Comparison of ENCODE assay signal across 7 mouse cellular contexts in the genomic region with DNA sequence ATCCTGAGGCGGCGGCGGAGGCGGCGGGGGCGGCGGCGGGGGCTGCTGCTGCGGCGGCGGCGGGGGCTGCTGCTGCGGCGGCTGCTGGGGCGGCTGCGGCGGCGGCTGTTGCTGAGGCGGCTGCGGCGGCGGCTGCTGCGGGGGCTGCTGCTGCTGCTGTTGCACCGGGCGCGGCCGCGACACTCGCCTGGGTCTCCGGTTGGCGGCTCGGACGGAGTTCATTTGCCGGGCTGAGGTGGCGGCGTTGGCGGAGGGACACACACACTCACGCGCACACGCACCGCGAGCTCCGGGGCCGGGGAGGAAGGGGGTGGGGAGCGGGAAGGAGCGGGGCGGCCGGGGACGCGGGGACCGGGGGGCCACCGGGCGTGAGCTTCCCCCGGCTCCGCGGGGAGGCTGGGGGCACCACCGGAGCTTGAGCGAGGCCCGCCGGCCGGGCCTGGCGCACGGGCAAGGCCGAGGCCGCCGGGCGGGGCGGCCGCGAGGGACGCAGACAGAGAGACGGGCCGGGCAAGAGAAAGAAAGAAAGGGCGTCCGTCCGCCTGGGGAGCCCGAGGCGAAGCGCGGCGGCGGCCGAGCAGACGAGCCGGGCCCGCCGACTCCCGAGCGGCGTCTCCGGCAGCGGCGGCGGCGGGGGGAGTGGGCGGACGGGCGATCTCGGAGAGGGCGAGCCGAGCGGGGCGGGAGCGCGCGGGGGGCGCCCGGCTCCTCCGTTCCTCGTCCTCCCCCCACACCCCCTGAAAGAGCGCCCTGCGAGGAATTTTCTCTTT. TPM values are rescaled to one million over a fixed set of nuclear protein-coding genes. Genes with fewer than 3 reads are reported as not detected.
DNase-seq lines count a peak whose midpoint lies in the region; ATAC-seq lines count a peak whose summit lies in the region.

TSS of gene Fbxo11 (minus strand) at position 261 of the 770 bp plus-strand sequence.

- peak; percentile 6 for ATAC-seq in intestine, embryonic 16.5 days
- peak; percentile 15 for ATAC-seq in midbrain, embryonic 14.5 days (ENCODE audit: low FRiP score, low TSS enrichment)

- no peaks in the 10 kb centered on the region for H3K27me3 ChIP-seq in intestine, embryonic 16.5 days (replicated peaks; ENCODE audit: control insufficient read depth, insufficient read depth, low read length)
- no peaks in the 10 kb centered on the region for H3K27me3 ChIP-seq in limb, embryonic 10.5 days (ENCODE audit: low read depth, poor library complexity, severe bottlenecking)
- H3K27me3 ChIP-seq in midbrain, embryonic 14.5 days (ENCODE audit: control insufficient read depth, insufficient read depth, low read length): no peaks in the 10 kb centered on the region

- H3K27ac ChIP-seq in intestine, embryonic 16.5 days (ENCODE audit: low read length): peak within 1 kb of the TSS; percentile 100
- peak within 1 kb of the TSS; percentile 100 for H3K27ac ChIP-seq in limb, embryonic 10.5 days
- H3K27ac ChIP-seq in midbrain, embryonic 14.5 days (replicated peaks; ENCODE audit: low read depth, low read length): peak within 1 kb of the TSS; percentile 100

- no peaks in the 10 kb centered on the region for H3K9me3 ChIP-seq in intestine, embryonic 16.5 days (ENCODE audit: control insufficient read depth, low read length)
- H3K9me3 ChIP-seq in limb, embryonic 10.5 days (replicated peaks): no peaks in the 10 kb centered on the region
- no peaks in the 10 kb centered on the region for H3K9me3 ChIP-seq in midbrain, embryonic 14.5 days (ENCODE audit: control insufficient read depth, low read length)

- peak; percentile 60 for DNase-seq in adrenal gland, postnatal 25 days
- peak; percentile 58 for DNase-seq in embryo, embryonic 9.5 days (ENCODE audit: extremely low spot score)
- no peak for DNase-seq in gonadal fat pad, adult 2 months (ENCODE audit: low read depth)
- DNase-seq in limb, embryonic 10.5 days (ENCODE audit: low spot score): peak; percentile 74
- DNase-seq in midbrain, embryonic 14.5 days: peak; percentile 74
- DNase-seq in spleen, adult 18-20 months: peak; percentile 57 to 66

- under 1% methylated on average over 76 of the region's 112 CpGs for WGBS in intestine, embryonic 16.5 days
- 2% methylated on average over 100 of the region's 112 CpGs for WGBS in limb, embryonic 10.5 days
- WGBS in midbrain, embryonic 14.5 days: under 1% methylated on average over 96 of the region's 112 CpGs

- H3K4me3 ChIP-seq in intestine, embryonic 16.5 days (ENCODE audit: low read length): peak within 1 kb of the TSS; percentile 98
- H3K4me3 ChIP-seq in limb, embryonic 10.5 days: peak within 1 kb of the TSS; percentile 99
- peak within 1 kb of the TSS; percentile 99 for H3K4me3 ChIP-seq in midbrain, embryonic 14.5 days (replicated peaks; ENCODE audit: low read depth, low read length)

- peaks cover 5% of the 10 kb centered on the region for H3K4me1 ChIP-seq in intestine, embryonic 16.5 days (ENCODE audit: control insufficient read depth, insufficient read depth, low read length)
- peaks cover 11% of the 10 kb centered on the region for H3K4me1 ChIP-seq in limb, embryonic 10.5 days
- peaks cover 17% of the 10 kb centered on the region for H3K4me1 ChIP-seq in midbrain, embryonic 14.5 days (ENCODE audit: control insufficient read depth, insufficient read depth, low read length)

- H3K4me2 ChIP-seq in intestine, embryonic 16.5 days (ENCODE audit: low read depth, low read length): peak within 1 kb of the TSS; percentile 68
- H3K4me2 ChIP-seq in midbrain, embryonic 14.5 days (ENCODE audit: low read length): peak within 1 kb of the TSS; percentile 62

- H3K9ac ChIP-seq in intestine, embryonic 16.5 days (ENCODE audit: low read depth, low read length): peak within 1 kb of the TSS; percentile 99
- peak within 1 kb of the TSS; percentile 100 for H3K9ac ChIP-seq in midbrain, embryonic 14.5 days (replicated peaks; ENCODE audit: low read length)

- no peaks in the 10 kb centered on the region for H3K36me3 ChIP-seq in intestine, embryonic 16.5 days (ENCODE audit: control insufficient read depth, insufficient read depth, low read length)
- 0 out of 2 replicates have a peak, but pooled peaks cover 2% of the 10 kb centered on the region for H3K36me3 ChIP-seq in limb, embryonic 10.5 days
- no peaks in the 10 kb centered on the region for H3K36me3 ChIP-seq in midbrain, embryonic 14.5 days (ENCODE audit: control insufficient read depth, insufficient read depth, low read length)

RNA-seq across cellular contexts. Expression of gene Fbxo11, which starts in this region (rescaled TPM):
- total RNA-seq in adrenal gland, postnatal 25 days (2021): 58.9 and 65.5 TPM in 2 replicates
- polyA plus RNA-seq in gonadal fat pad, adult 2 months (2012; rRNA removed): 16.2 and 24.4 TPM in 2 replicates
- 8.0 and 8.3 TPM in 2 replicates for polyA plus RNA-seq in intestine, embryonic 16.5 days (2015; fragmentation: Nextera tagmentation; extraction: Ambion mirVana)
- 15.5 and 18.0 TPM in 2 replicates for polyA plus RNA-seq in limb, embryonic 10.5 days (2016; fragmentation: Nextera tagmentation; extraction: Ambion mirVana)
- polyA plus RNA-seq in midbrain, embryonic 14.5 days (2014; fragmentation: Nextera tagmentation; extraction: Ambion mirVana): 51.3 and 53.9 TPM in 2 replicates
